Mouse (Mus musculus): Measurements from ENCODE around the gene Pgd. TPM values are rescaled to one million over a fixed set of nuclear protein-coding genes. Genes with fewer than 3 reads are reported as not detected.

The Pgd gene
- polyA plus RNA-seq, 1 experiment = 162 TPM

GRCm38 (mm10) chr4:149150256-149150655 is 16.3 kb downstream of the Pgd start:
- no peaks in the 10 kb centered on the region for H3K79me2 ChIP-seq (ENCODE audit: control insufficient read depth, insufficient read depth)
- no peaks in the 10 kb centered on the region for H3K27me3 ChIP-seq (ENCODE audit: control insufficient read depth, insufficient read depth, insufficient read length)
- H3ac ChIP-seq (ENCODE audit: control insufficient read depth, insufficient read length) = no peak overlapping the region
- no peak overlapping the region for H3K4me3 ChIP-seq
- H3K36me3 ChIP-seq (ENCODE audit: control insufficient read depth, insufficient read depth) = peaks cover 37% of the 10 kb centered on the region
- TF ChIP-seq POLR2AphosphoS2 (IDR thresholded peaks at IDR 0.05; ENCODE audit: insufficient read length, low read depth) (no peak), CEBPB (IDR thresholded peaks at IDR 0.05; ENCODE audit: insufficient read depth, poor library complexity, severe bottlenecking) (no peak), MAX (IDR thresholded peaks at IDR 0.05; ENCODE audit: low read depth) (no peak), SRF (IDR thresholded peaks at IDR 0.05; ENCODE audit: control insufficient read depth, insufficient read length, low read depth) (no peak), MYOG (IDR thresholded peaks at IDR 0.05; ENCODE audit: control insufficient read depth in 1 of 3, insufficient read depth in 1 of 3, insufficient read length in 2 of 3, low read depth in 2 of 3) (no peak), TCF3 (IDR thresholded peaks at IDR 0.05; ENCODE audit: insufficient read length, low read depth) (no peak), USF1 (IDR thresholded peaks at IDR 0.05; ENCODE audit: low read depth) (no peak), POLR2A (IDR thresholded peaks at IDR 0.05; ENCODE audit: insufficient read length, low read depth) (no peak), MYOD1 (IDR thresholded peaks at IDR 0.05; ENCODE audit: control insufficient read depth in 1 of 3, insufficient read length in 2 of 3, low read depth in 2 of 3) (no peak), REST (IDR thresholded peaks at IDR 0.05; ENCODE audit: insufficient read depth, insufficient read length) (no peak), E2F4 (IDR thresholded peaks at IDR 0.05; ENCODE audit: insufficient read depth) (no peak), TCF12 (IDR thresholded peaks at IDR 0.05; ENCODE audit: insufficient read depth, poor library complexity, severe bottlenecking) (no peak)
- no peak overlapping the region for H3K4me2 ChIP-seq (ENCODE audit: low read depth)

GRCm38 (mm10) chr4:149149611-149150010 is 17.0 kb downstream of the Pgd start:
- no peak overlapping the region for H3K4me2 ChIP-seq (ENCODE audit: low read depth)
- no peak overlapping the region for H3K4me3 ChIP-seq
- peaks cover 30% of the 10 kb centered on the region for H3K36me3 ChIP-seq (ENCODE audit: control insufficient read depth, insufficient read depth)
- TF ChIP-seq TCF3 (IDR thresholded peaks at IDR 0.05; ENCODE audit: insufficient read length, low read depth) = peak; percentile 6
- no peak for TF ChIP-seq USF1 (IDR thresholded peaks at IDR 0.05; ENCODE audit: low read depth)
- TF ChIP-seq MYOD1 (IDR thresholded peaks at IDR 0.05; ENCODE audit: control insufficient read depth in 1 of 3, insufficient read length in 2 of 3, low read depth in 2 of 3) = peak in 1 of 3 experiments; percentile 30
- TF ChIP-seq MYOG (IDR thresholded peaks at IDR 0.05; ENCODE audit: control insufficient read depth in 1 of 3, insufficient read depth in 1 of 3, insufficient read length in 2 of 3, low read depth in 2 of 3) = peak in 1 of 3 experiments; percentile 69
- no peak for TF ChIP-seq POLR2AphosphoS2 (IDR thresholded peaks at IDR 0.05; ENCODE audit: insufficient read length, low read depth)
- no peak overlapping the region for H3ac ChIP-seq (ENCODE audit: control insufficient read depth, insufficient read length)
- no peaks in the 10 kb centered on the region for H3K79me2 ChIP-seq (ENCODE audit: control insufficient read depth, insufficient read depth)
- H3K27me3 ChIP-seq (ENCODE audit: control insufficient read depth, insufficient read depth, insufficient read length) = no peaks in the 10 kb centered on the region

- H3K4me3 ChIP-seq = no peak overlapping the region
- no peak overlapping the region for H3ac ChIP-seq (ENCODE audit: control insufficient read depth, insufficient read length)
- no peak for TF ChIP-seq MAX (IDR thresholded peaks at IDR 0.05; ENCODE audit: low read depth)
- TF ChIP-seq TCF3 (IDR thresholded peaks at IDR 0.05; ENCODE audit: insufficient read length, low read depth) = no peak
- no peak for TF ChIP-seq TCF12 (IDR thresholded peaks at IDR 0.05; ENCODE audit: insufficient read depth, poor library complexity, severe bottlenecking)
- TF ChIP-seq MYOG (IDR thresholded peaks at IDR 0.05; ENCODE audit: control insufficient read depth in 1 of 3, insufficient read depth in 1 of 3, insufficient read length in 2 of 3, low read depth in 2 of 3) = no peak
- TF ChIP-seq MYOD1 (IDR thresholded peaks at IDR 0.05; ENCODE audit: control insufficient read depth in 1 of 3, insufficient read length in 2 of 3, low read depth in 2 of 3) = no peak
- TF ChIP-seq USF1 (IDR thresholded peaks at IDR 0.05; ENCODE audit: low read depth) = no peak
- TF ChIP-seq REST (IDR thresholded peaks at IDR 0.05; ENCODE audit: insufficient read depth, insufficient read length) = no peak
- H3K27me3 ChIP-seq (ENCODE audit: control insufficient read depth, insufficient read depth, insufficient read length) = no peaks in the 10 kb centered on the region
- H3K36me3 ChIP-seq (ENCODE audit: control insufficient read depth, insufficient read depth) = peaks cover 26% of the 10 kb centered on the region
- H3K79me2 ChIP-seq (ENCODE audit: control insufficient read depth, insufficient read depth) = no peaks in the 10 kb centered on the region
- no peak overlapping the region for H3K4me2 ChIP-seq (ENCODE audit: low read depth)
Measured at GRCm38 (mm10) chr4:149149196-149149595, 17.4 kb downstream of the Pgd start.

GRCm38 (mm10) chr4:149148084-149148483 is 18.5 kb downstream of the Pgd start:
- Histone ChIP-seq H3K4me2 (ENCODE audit: low read depth) (no peak overlapping the region), H3K27me3 (ENCODE audit: control insufficient read depth, insufficient read depth, insufficient read length) (no peaks in the 10 kb centered on the region), H3K4me3 (no peak overlapping the region), H3K79me2 (ENCODE audit: control insufficient read depth, insufficient read depth) (no peaks in the 10 kb centered on the region), H3K36me3 (ENCODE audit: control insufficient read depth, insufficient read depth) (peaks cover 17% of the 10 kb centered on the region), H3ac (ENCODE audit: control insufficient read depth, insufficient read length) (no peak overlapping the region)
- TF ChIP-seq MAX (IDR thresholded peaks at IDR 0.05; ENCODE audit: low read depth) = no peak
- TF ChIP-seq POLR2AphosphoS2 (IDR thresholded peaks at IDR 0.05; ENCODE audit: insufficient read length, low read depth) = peak; percentile 14
- no peak for TF ChIP-seq CEBPB (IDR thresholded peaks at IDR 0.05; ENCODE audit: insufficient read depth, poor library complexity, severe bottlenecking)
- no peak for TF ChIP-seq USF1 (IDR thresholded peaks at IDR 0.05; ENCODE audit: low read depth)

GRCm38 (mm10) chr4:149147528-149147927 is 19.0 kb downstream of the Pgd start:
- Histone ChIP-seq H3K4me3 (no peak overlapping the region), H3K27me3 (ENCODE audit: control insufficient read depth, insufficient read depth, insufficient read length) (no peaks in the 10 kb centered on the region), H3K36me3 (ENCODE audit: control insufficient read depth, insufficient read depth) (peaks cover 12% of the 10 kb centered on the region), H3K79me2 (ENCODE audit: control insufficient read depth, insufficient read depth) (no peaks in the 10 kb centered on the region), H3K4me2 (ENCODE audit: low read depth) (no peak overlapping the region), H3ac (ENCODE audit: control insufficient read depth, insufficient read length) (no peak overlapping the region)
- TF ChIP-seq TCF12 (IDR thresholded peaks at IDR 0.05; ENCODE audit: insufficient read depth, poor library complexity, severe bottlenecking) (no peak), MYOG (IDR thresholded peaks at IDR 0.05; ENCODE audit: control insufficient read depth in 1 of 3, insufficient read depth in 1 of 3, insufficient read length in 2 of 3, low read depth in 2 of 3) (no peak), MAX (IDR thresholded peaks at IDR 0.05; ENCODE audit: low read depth) (no peak), USF1 (IDR thresholded peaks at IDR 0.05; ENCODE audit: low read depth) (no peak), TCF3 (IDR thresholded peaks at IDR 0.05; ENCODE audit: insufficient read length, low read depth) (no peak), CEBPB (IDR thresholded peaks at IDR 0.05; ENCODE audit: insufficient read depth, poor library complexity, severe bottlenecking) (no peak), E2F4 (IDR thresholded peaks at IDR 0.05; ENCODE audit: insufficient read depth) (no peak), POLR2AphosphoS2 (IDR thresholded peaks at IDR 0.05; ENCODE audit: insufficient read length, low read depth) (no peak), MYOD1 (IDR thresholded peaks at IDR 0.05; ENCODE audit: control insufficient read depth in 1 of 3, insufficient read length in 2 of 3, low read depth in 2 of 3) (no peak), POLR2A (IDR thresholded peaks at IDR 0.05; ENCODE audit: insufficient read length, low read depth) (no peak), SRF (IDR thresholded peaks at IDR 0.05; ENCODE audit: control insufficient read depth, insufficient read length, low read depth) (no peak), REST (IDR thresholded peaks at IDR 0.05; ENCODE audit: insufficient read depth, insufficient read length) (no peak)
